Mouse (Mus musculus) neural tube, embryonic 14.5 days (tissue): Measurements from ENCODE around the gene Mymk. TPM values are rescaled to one million over a fixed set of nuclear protein-coding genes. Genes with fewer than 3 reads are reported as not detected.

Experiments
- ATAC-seq: fragments of 200-750 bp; cut with Nextera tagmentation; 2 replicates; pipeline ENCODE4 v1.8.0; 2017; ENCODE audit warnings: low read depth, mild to moderate bottlenecking, moderate TSS enrichment, moderate library complexity
- H3K27ac ChIP-seq: fragments of 300-500 bp; sonication (generic); 2 replicates; pipeline ENCODE4 v1.5.1; 2014; ENCODE audit warnings: low read depth, mild to moderate bottlenecking, control low read depth, low read length, moderate library complexity, mixed read lengths
- H3K27me3 ChIP-seq: fragments of 300-500 bp; sonication (generic); 2 replicates; pipeline ENCODE4 v1.6.1; 2014; ENCODE audit warnings: low read length; ENCODE audit not compliant: control insufficient read depth, insufficient read depth
- H3K36me3 ChIP-seq: fragments of 300-500 bp; sonication (generic); 2 replicates; pipeline ENCODE4 v1.6.1; 2014; ENCODE audit warnings: low read length, mixed read lengths; ENCODE audit not compliant: control insufficient read depth, insufficient read depth
- H3K4me1 ChIP-seq: fragments of 300-500 bp; sonication (generic); 2 replicates; pipeline ENCODE4 v1.6.1; 2014; ENCODE audit warnings: low read length; ENCODE audit not compliant: control insufficient read depth, insufficient read depth
- H3K4me2 ChIP-seq: fragments of 300-500 bp; sonication (generic); 2 replicates; pipeline ENCODE4 v1.6.1; 2014; ENCODE audit warnings: mild to moderate bottlenecking, low read depth, low read length, control low read depth
- H3K4me3 ChIP-seq: fragments of 300-500 bp; sonication (generic); 2 replicates; pipeline ENCODE4 v1.5.1; 2014; ENCODE audit warnings: low read depth, low read length, control low read depth, mixed read lengths
- H3K9ac ChIP-seq: fragments of 300-500 bp; sonication (generic); replicated peaks from 2 replicates; pipeline ENCODE4 v1.6.1; 2014; ENCODE audit warnings: low read depth, mild to moderate bottlenecking, control low read depth, low read length, mixed read lengths
- H3K9me3 ChIP-seq: fragments of 300-500 bp; sonication (generic); 2 replicates; pipeline ENCODE4 v1.6.1; 2016; ENCODE audit warnings: low read length; ENCODE audit not compliant: control insufficient read depth
- WGBS: fragments of 180-500 bp; shearing (Covaris S2); extraction: QIAGEN DNeasy Blood & Tissue Kit; methylation state at CpG from one replicate; pipeline ENCODE4 v1.1.7; 2014; 5-methylcytosine and 5-hydroxymethylcytosine counted together
- polyA plus RNA-seq: library from polyadenylated mRNA; unstranded; fragments of >200 nt; fragmentation: Nextera tagmentation; extraction: Ambion mirVana; gene quantifications from 2 replicates; pipeline ENCODE4 v1.2.1, GENCODE M21; 2014

Gene Mymk
- polyA plus RNA-seq, 1 experiment from 2014 or later = 0.17 TPM

- Histone ChIP-seq H3K36me3 (no peaks in the 10 kb centered on the region), H3K9ac (no peak overlapping the region), H3K4me2 (no peak overlapping the region), H3K4me3 (no peak overlapping the region), H3K27me3 (no peaks in the 10 kb centered on the region), H3K4me1 (no peaks in the 10 kb centered on the region), H3K9me3 (no peaks in the 10 kb centered on the region), H3K27ac (no peak overlapping the region)
- no peak for ATAC-seq
- 55% methylated on average over 2 of the region's 2 CpGs for WGBS
These were observed 13.8 kb upstream of the Mymk start for GRCm38 (mm10) chr2:27085801-27086200.

GRCm38 (mm10) chr2:27084963-27085362 is 13.0 kb upstream of the Mymk start:
- 46% methylated on average over 8 of the region's 8 CpGs for WGBS
- no peak for ATAC-seq

GRCm38 (mm10) chr2:27083761-27084475 is 11.9 kb upstream of the Mymk start:
- peaks cover 11% of the 10 kb centered on the region for H3K4me1 ChIP-seq
- H3K4me2 ChIP-seq = no peak overlapping the region
- no peaks in the 10 kb centered on the region for H3K9me3 ChIP-seq
- no peak overlapping the region for H3K9ac ChIP-seq
- H3K4me3 ChIP-seq = no peak overlapping the region
- H3K36me3 ChIP-seq = no peaks in the 10 kb centered on the region
- no peaks in the 10 kb centered on the region for H3K27me3 ChIP-seq
- ATAC-seq = no peak
- H3K27ac ChIP-seq = no peak overlapping the region
- 85% methylated on average over 12 of the region's 12 CpGs for WGBS

More at GRCm38 (mm10) chr2:27084963-27085362, 13.0 kb upstream of the Mymk start:
- Histone ChIP-seq H3K4me3 (no peak overlapping the region), H3K9ac (no peak overlapping the region), H3K27me3 (no peaks in the 10 kb centered on the region), H3K27ac (no peak overlapping the region), H3K9me3 (no peaks in the 10 kb centered on the region), H3K4me1 (0 out of 2 replicates have a peak, but pooled peaks cover under 1% of the 10 kb centered on the region), H3K36me3 (no peaks in the 10 kb centered on the region), H3K4me2 (no peak overlapping the region)

GRCm38 (mm10) chr2:27079649-27080048 is 7.7 kb upstream of the Mymk start:
- H3K4me1 ChIP-seq = peaks cover 18% of the 10 kb centered on the region
- H3K9me3 ChIP-seq = no peaks in the 10 kb centered on the region
- H3K27me3 ChIP-seq = no peaks in the 10 kb centered on the region
- H3K36me3 ChIP-seq = no peaks in the 10 kb centered on the region
- H3K27ac ChIP-seq = peak overlapping the region; percentile 39; the same call in 1 of the 2 replicates
- WGBS = 59% methylated on average over 2 of the region's 2 CpGs
- H3K4me2 ChIP-seq = peak overlapping the region; percentile 14; the same call in 1 of the 2 replicates
- ATAC-seq = peak; percentile 50; the same call in 1 of the 2 replicates
- no peak overlapping the region for H3K9ac ChIP-seq
- no peak overlapping the region for H3K4me3 ChIP-seq

GRCm38 (mm10) chr2:27079152-27079584 is 7.2 kb upstream of the Mymk start, which contains the start of gene Adamtsl2:
Gene Adamtsl2 (plus strand): TSS chr2:27079379.
- Histone ChIP-seq H3K4me3 (no peak within 1 kb of the TSS), H3K27me3 (no peaks in the 10 kb centered on the region), H3K4me1 (peaks cover 18% of the 10 kb centered on the region), H3K9me3 (no peaks in the 10 kb centered on the region), H3K4me2 (peak within 1 kb of the TSS; percentile 14; the same call in 1 of the 2 replicates), H3K9ac (no peak within 1 kb of the TSS), H3K36me3 (no peaks in the 10 kb centered on the region), H3K27ac (peak within 1 kb of the TSS; percentile 39; the same call in 1 of the 2 replicates)
- WGBS = under 1% methylated on average over 10 of the region's 10 CpGs
- peak; percentile 86 for ATAC-seq

GRCm38 (mm10) chr2:27078312-27078711 is 6.3 kb upstream of the Mymk start:
- H3K27ac ChIP-seq = no peak overlapping the region
- H3K27me3 ChIP-seq = no peaks in the 10 kb centered on the region
- no peak overlapping the region for H3K9ac ChIP-seq
- no peaks in the 10 kb centered on the region for H3K36me3 ChIP-seq
- ATAC-seq = no peak
- no peak overlapping the region for H3K4me3 ChIP-seq
- H3K4me2 ChIP-seq = no peak overlapping the region
- H3K9me3 ChIP-seq = no peaks in the 10 kb centered on the region
- WGBS = 47% methylated on average over 2 of the region's 2 CpGs
- peaks cover 18% of the 10 kb centered on the region for H3K4me1 ChIP-seq

- no peaks in the 10 kb centered on the region for H3K27me3 ChIP-seq
- 72% methylated on average over 10 of the region's 10 CpGs for WGBS
- H3K27ac ChIP-seq = no peak overlapping the region
- no peak overlapping the region for H3K4me2 ChIP-seq
- H3K4me1 ChIP-seq = peaks cover 18% of the 10 kb centered on the region
- no peaks in the 10 kb centered on the region for H3K36me3 ChIP-seq
- ATAC-seq = no peak
- no peak overlapping the region for H3K9ac ChIP-seq
- no peak overlapping the region for H3K4me3 ChIP-seq
- no peaks in the 10 kb centered on the region for H3K9me3 ChIP-seq
These were observed 5.8 kb upstream of the Mymk start for GRCm38 (mm10) chr2:27077655-27078244.

- 63% methylated on average over 3 of the region's 3 CpGs for WGBS
These were observed 3.5 kb upstream of the Mymk start for GRCm38 (mm10) chr2:27075485-27075884.

GRCm38 (mm10) chr2:27074804-27075203 is 2.8 kb upstream of the Mymk start:
- Histone ChIP-seq H3K27me3 (no peaks in the 10 kb centered on the region), H3K9ac (no peak overlapping the region), H3K9me3 (no peaks in the 10 kb centered on the region), H3K4me1 (peaks cover 15% of the 10 kb centered on the region), H3K27ac (no peak overlapping the region), H3K4me3 (no peak overlapping the region), H3K4me2 (no peak overlapping the region), H3K36me3 (no peaks in the 10 kb centered on the region)
- WGBS = 76% methylated on average over 4 of the region's 4 CpGs
- no peak for ATAC-seq

More at GRCm38 (mm10) chr2:27075485-27075884, 3.5 kb upstream of the Mymk start:
- Histone ChIP-seq H3K9ac (no peak overlapping the region), H3K36me3 (no peaks in the 10 kb centered on the region), H3K27ac (no peak overlapping the region), H3K4me3 (no peak overlapping the region), H3K9me3 (no peaks in the 10 kb centered on the region), H3K4me1 (peaks cover 18% of the 10 kb centered on the region), H3K4me2 (no peak overlapping the region), H3K27me3 (no peaks in the 10 kb centered on the region)
- no peak for ATAC-seq
